Mouse (Mus musculus): ENCODE data around the gene Susd6.

GRCm38 (mm10) chr12:80883278-80883677 is 93.0 kb downstream of the Susd6 start:
- TF ChIP-seq POLR2A (IDR thresholded peaks at IDR 0.05; ENCODE audit: low read depth, low read length) (no peak), CTCF (IDR thresholded peaks at IDR 0.05; ENCODE audit: borderline replicate concordance, insufficient read depth, low read length) (no peak)

Measured in embryonic fibroblast, embryonic 13.5 days (primary cell).